Mouse (Mus musculus): ENCODE results near the gene Zfp362.

- TF ChIP-seq POLR2A (IDR thresholded peaks at IDR 0.05; ENCODE audit: borderline replicate concordance, low read depth, low read length) = no peak
- TF ChIP-seq CTCF (IDR thresholded peaks at IDR 0.05; ENCODE audit: low read depth, low read length) = peak; percentile 96
Observed at GRCm38 (mm10) chr4:128776568-128777289, 29.1 kb downstream of the Zfp362 start.

Measured in bone marrow macrophage, adult 2 months (primary cell).